Mouse (Mus musculus): ENCODE results near the gene Nid1. TPM values are rescaled to one million over a fixed set of nuclear protein-coding genes. Genes with fewer than 3 reads are reported as not detected.

The Nid1 gene
- polyA plus RNA-seq (2014; fragmentation: Illumina TruSeq; extraction: RNeasy Lipid Tissue Mini Kit (QIAGEN cat#74804); ENCODE audit: low read depth, low replicate concordance), result 11.5 TPM

DNA sequence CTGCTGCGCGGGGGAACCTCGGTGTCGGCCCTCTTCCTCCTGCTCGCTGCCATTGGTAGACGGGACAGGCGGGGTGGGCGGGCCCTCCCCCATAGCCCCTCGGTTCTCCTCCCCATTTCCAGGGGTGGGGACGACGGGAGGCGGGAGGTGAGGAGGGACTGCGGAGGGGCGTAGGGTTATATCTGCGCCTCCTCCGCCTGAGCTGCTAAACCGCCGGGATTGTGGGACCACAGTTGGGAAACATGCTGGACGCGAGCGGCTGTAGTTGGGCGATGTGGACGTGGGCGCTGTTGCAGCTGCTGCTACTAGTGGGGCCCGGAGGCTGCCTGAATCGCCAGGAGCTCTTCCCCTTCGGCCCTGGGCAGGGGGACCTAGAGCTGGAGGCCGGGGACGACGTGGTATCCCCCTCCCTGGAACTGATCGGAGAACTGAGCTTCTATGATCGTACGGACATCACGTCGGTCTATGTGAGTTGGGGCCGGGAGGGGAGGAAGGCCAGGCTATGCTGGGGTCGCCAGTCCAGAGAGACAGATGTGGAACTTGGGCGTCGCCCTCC, at the start of gene Nid1:
Gene Nid1 (plus strand): TSS at position 92 of the 556 bp plus-strand sequence.

DNA sequence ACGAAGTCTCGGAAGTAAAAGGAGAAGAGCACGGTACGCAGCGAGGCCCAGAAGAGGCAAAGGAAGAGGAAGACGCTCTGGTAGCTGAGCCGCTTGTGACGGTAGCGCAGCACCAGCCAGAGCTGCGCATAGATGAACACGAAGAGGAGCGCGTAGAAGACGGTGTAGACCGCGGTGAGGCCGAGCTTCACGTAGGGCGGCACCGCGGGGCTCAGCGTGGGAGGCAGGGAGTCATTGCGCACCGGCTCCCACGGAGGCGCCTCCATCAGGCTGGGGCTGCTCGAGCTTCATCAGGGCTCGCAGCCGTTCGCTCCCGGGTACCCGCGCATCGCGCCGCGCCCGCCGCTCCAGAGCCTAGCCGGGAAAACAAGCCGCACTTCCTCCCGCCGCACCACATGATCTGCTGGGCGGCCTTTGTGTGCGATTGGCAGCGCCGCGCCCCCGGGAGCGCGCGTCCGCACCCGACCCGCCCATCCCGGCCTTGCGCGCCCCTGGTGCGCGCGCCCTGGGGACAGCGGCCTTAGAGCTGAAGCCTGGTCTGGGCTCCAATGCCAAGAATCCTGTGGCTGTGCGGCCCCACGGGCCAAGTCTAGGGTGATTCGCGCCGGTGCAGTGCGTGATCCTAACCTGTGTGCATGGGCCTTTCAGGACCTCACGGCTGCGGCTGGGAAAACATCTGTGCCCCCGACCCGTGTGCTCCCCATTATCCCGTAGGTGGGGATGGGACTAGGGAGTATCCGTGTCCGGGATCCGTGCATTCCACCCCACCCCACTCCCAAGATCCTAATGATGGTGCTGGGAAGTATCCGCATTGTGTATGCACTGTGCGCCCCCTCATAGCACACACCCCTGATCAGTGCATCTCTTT, 43.9 kb upstream of the Nid1 start, which contains the start of gene Gpr137b:
Gene Gpr137b (minus strand): TSS at position 787 of the 868 bp plus-strand sequence.

Other genes with a start within 250 kb of the Nid1 start
- 1.3 TPM for gene Gpr137b, start 43.5 kb upstream of the Nid1 start, polyA plus RNA-seq (2014; fragmentation: Illumina TruSeq; extraction: RNeasy Lipid Tissue Mini Kit (QIAGEN cat#74804); ENCODE audit: low read depth, low replicate concordance)
- gene Lyst, start 152.8 kb downstream of the Nid1 start, polyA plus RNA-seq (2014; fragmentation: Illumina TruSeq; extraction: RNeasy Lipid Tissue Mini Kit (QIAGEN cat#74804); ENCODE audit: low read depth, low replicate concordance), result 5.4 TPM

Measured in liver, adult 10 weeks (tissue).